Mouse (Mus musculus) neural tube, embryonic 13.5 days (tissue): ENCODE results near the gene Tspear. TPM values are rescaled to one million over a fixed set of nuclear protein-coding genes. Genes with fewer than 3 reads are reported as not detected.

Experiments used
- ATAC-seq: fragments of 200-750 bp; cut with Nextera tagmentation; 2 replicates; pipeline ENCODE4 v1.8.0; 2017; ENCODE audit warnings: low read depth, mild to moderate bottlenecking, moderate TSS enrichment, moderate library complexity
- H3K27ac ChIP-seq: fragments of 300-500 bp; sonication (generic); replicated peaks from 2 replicates; pipeline ENCODE4 v1.5.1; 2015; ENCODE audit warnings: moderate library complexity, mild to moderate bottlenecking, inconsistent platforms
- H3K27me3 ChIP-seq: fragments of 300-500 bp; sonication (generic); 2 replicates; pipeline ENCODE4 v1.6.1; 2015; ENCODE audit warnings: mild to moderate bottlenecking, inconsistent platforms
- H3K36me3 ChIP-seq: fragments of 300-500 bp; sonication (generic); 2 replicates; pipeline ENCODE4 v1.6.1; 2015; ENCODE audit warnings: mild to moderate bottlenecking, inconsistent platforms
- H3K4me1 ChIP-seq: fragments of 300-500 bp; sonication (generic); replicated peaks from 2 replicates; pipeline ENCODE4 v1.6.1; 2015; ENCODE audit warnings: inconsistent platforms
- H3K4me2 ChIP-seq: fragments of 300-500 bp; sonication (generic); 2 replicates; pipeline ENCODE4 v1.6.1; 2015; ENCODE audit warnings: inconsistent platforms, mild to moderate bottlenecking, moderate library complexity
- H3K4me3 ChIP-seq: fragments of 300-500 bp; sonication (generic); 2 replicates; pipeline ENCODE4 v1.5.1; 2015; ENCODE audit warnings: mild to moderate bottlenecking, inconsistent platforms
- H3K9ac ChIP-seq: fragments of 300-500 bp; sonication (generic); 2 replicates; pipeline ENCODE4 v1.6.1; 2015; ENCODE audit warnings: moderate library complexity, mild to moderate bottlenecking, inconsistent platforms
- H3K9me3 ChIP-seq: fragments of 300-500 bp; sonication (generic); 2 replicates; pipeline ENCODE4 v1.6.1; 2016; ENCODE audit warnings: inconsistent platforms
- WGBS: fragments of 180-500 bp; shearing (Covaris S2); methylation state at CpG from one replicate; pipeline ENCODE4 v1.1.7; 2015; 5-methylcytosine and 5-hydroxymethylcytosine counted together
- polyA plus RNA-seq: library from polyadenylated mRNA; unstranded; fragments of >200 nt; fragmentation: Nextera tagmentation; extraction: Ambion mirVana; gene quantifications from 2 replicates; pipeline ENCODE4 v1.2.1, GENCODE M21; 2015

The Tspear gene
- polyA plus RNA-seq, 1 experiment from 2014 or later, result 2.0 TPM

- H3K27me3 ChIP-seq, result no peaks in the 10 kb centered on the region
- no peak overlapping the region for H3K27ac ChIP-seq
- no peak overlapping the region for H3K4me3 ChIP-seq
- H3K9ac ChIP-seq, result no peak overlapping the region
- ATAC-seq, result no peak
- no peak overlapping the region for H3K4me2 ChIP-seq
- WGBS, result 87% methylated on average over 3 of the region's 3 CpGs
- H3K36me3 ChIP-seq, result no peaks in the 10 kb centered on the region
- H3K9me3 ChIP-seq, result no peaks in the 10 kb centered on the region
- H3K4me1 ChIP-seq, result 0 out of 2 replicates have a peak, but pooled peaks cover under 1% of the 10 kb centered on the region
Measured at GRCm38 (mm10) chr10:77804095-77804494, 117.7 kb downstream of the Tspear start.

GRCm38 (mm10) chr10:77811743-77812142 lies 125.4 kb downstream of the Tspear start, which contains the start of gene Gm9507:
TSS of gene Gm9507 (minus strand) at chr10:77811843.
- Histone ChIP-seq H3K9ac (no peak within 1 kb of the TSS), H3K27ac (no peak within 1 kb of the TSS), H3K27me3 (no peaks in the 10 kb centered on the region), H3K36me3 (no peaks in the 10 kb centered on the region), H3K9me3 (no peaks in the 10 kb centered on the region), H3K4me1 (no peaks in the 10 kb centered on the region), H3K4me3 (no peak within 1 kb of the TSS), H3K4me2 (no peak within 1 kb of the TSS)
- WGBS, result 71% methylated on average over 5 of the region's 5 CpGs
- no peak for ATAC-seq

GRCm38 (mm10) chr10:77814382-77814781 lies 128.0 kb downstream of the Tspear start, which contains the start of gene Gm2696:
TSS of gene Gm2696 (plus strand) at chr10:77814682.
- Histone ChIP-seq H3K27me3 (no peaks in the 10 kb centered on the region), H3K4me1 (no peaks in the 10 kb centered on the region), H3K36me3 (no peaks in the 10 kb centered on the region), H3K27ac (no peak within 1 kb of the TSS), H3K4me3 (no peak within 1 kb of the TSS), H3K9ac (no peak within 1 kb of the TSS), H3K9me3 (no peaks in the 10 kb centered on the region), H3K4me2 (no peak within 1 kb of the TSS)
- 63% methylated on average over 4 of the region's 4 CpGs for WGBS
- ATAC-seq, result no peak

- Histone ChIP-seq H3K4me2 (no peak overlapping the region), H3K27me3 (no peaks in the 10 kb centered on the region), H3K27ac (no peak overlapping the region), H3K4me3 (no peak overlapping the region), H3K9ac (no peak overlapping the region), H3K36me3 (no peaks in the 10 kb centered on the region), H3K9me3 (no peaks in the 10 kb centered on the region), H3K4me1 (no peaks in the 10 kb centered on the region)
- WGBS, result 36% methylated on average over 5 of the region's 5 CpGs
- no peak for ATAC-seq
Measured at GRCm38 (mm10) chr10:77815514-77815913, 129.1 kb downstream of the Tspear start.

GRCm38 (mm10) chr10:77818523-77818922 lies 132.2 kb downstream of the Tspear start:
- Histone ChIP-seq H3K4me2 (no peak overlapping the region), H3K4me1 (no peaks in the 10 kb centered on the region), H3K36me3 (no peaks in the 10 kb centered on the region), H3K4me3 (no peak overlapping the region), H3K9me3 (no peaks in the 10 kb centered on the region), H3K27me3 (no peaks in the 10 kb centered on the region), H3K27ac (no peak overlapping the region), H3K9ac (no peak overlapping the region)
- ATAC-seq, result no peak
- WGBS, result 97% methylated on average over 4 of the region's 4 CpGs

GRCm38 (mm10) chr10:77819203-77819602 lies 132.8 kb downstream of the Tspear start:
- H3K27me3 ChIP-seq, result no peaks in the 10 kb centered on the region

GRCm38 (mm10) chr10:77826951-77827350 lies 140.6 kb downstream of the Tspear start, which contains the start of gene Krtap10-4:
TSS of gene Krtap10-4 (minus strand) at chr10:77827095.
- Histone ChIP-seq H3K4me1 (no peaks in the 10 kb centered on the region), H3K4me3 (no peak within 1 kb of the TSS), H3K4me2 (no peak within 1 kb of the TSS), H3K36me3 (no peaks in the 10 kb centered on the region), H3K27ac (no peak within 1 kb of the TSS), H3K9ac (no peak within 1 kb of the TSS), H3K9me3 (peaks cover 5% of the 10 kb centered on the region; the same call in 1 of the 2 replicates), H3K27me3 (no peaks in the 10 kb centered on the region)
- WGBS, result 83% methylated on average over 6 of the region's 6 CpGs
- no peak for ATAC-seq

More at GRCm38 (mm10) chr10:77819203-77819602, 132.8 kb downstream of the Tspear start:
- 46% methylated on average over 4 of the region's 4 CpGs for WGBS
- Histone ChIP-seq H3K36me3 (no peaks in the 10 kb centered on the region), H3K27ac (no peak overlapping the region), H3K4me3 (no peak overlapping the region), H3K9me3 (peaks cover 5% of the 10 kb centered on the region; the same call in 1 of the 2 replicates), H3K4me1 (no peaks in the 10 kb centered on the region), H3K9ac (no peak overlapping the region), H3K4me2 (no peak overlapping the region)
- no peak for ATAC-seq

GRCm38 (mm10) chr10:77835647-77836046 lies 149.3 kb downstream of the Tspear start, which contains the start of gene Krtap10-10:
TSS of gene Krtap10-10 (plus strand) at chr10:77835947.
- Histone ChIP-seq H3K27ac (no peak within 1 kb of the TSS), H3K4me1 (no peaks in the 10 kb centered on the region), H3K4me3 (no peak within 1 kb of the TSS), H3K9me3 (no peaks in the 10 kb centered on the region), H3K9ac (no peak within 1 kb of the TSS), H3K36me3 (no peaks in the 10 kb centered on the region), H3K4me2 (no peak within 1 kb of the TSS), H3K27me3 (no peaks in the 10 kb centered on the region)
- no peak for ATAC-seq
- WGBS, result 73% methylated on average over 6 of the region's 9 CpGs

- Histone ChIP-seq H3K4me3 (no peak overlapping the region), H3K27me3 (no peaks in the 10 kb centered on the region), H3K4me2 (no peak overlapping the region), H3K9me3 (peaks cover 18% of the 10 kb centered on the region), H3K4me1 (no peaks in the 10 kb centered on the region), H3K9ac (no peak overlapping the region), H3K27ac (no peak overlapping the region), H3K36me3 (no peaks in the 10 kb centered on the region)
- no peak for ATAC-seq
- WGBS, result 83% methylated on average over 6 of the region's 6 CpGs
Measured at GRCm38 (mm10) chr10:77839006-77839405, 152.6 kb downstream of the Tspear start.

GRCm38 (mm10) chr10:77846503-77846902 lies 160.1 kb downstream of the Tspear start, which contains the start of gene Gm36176:
TSS of gene Gm36176 (plus strand) at chr10:77846803.
- Histone ChIP-seq H3K4me2 (no peak within 1 kb of the TSS), H3K4me1 (no peaks in the 10 kb centered on the region), H3K9ac (no peak within 1 kb of the TSS), H3K9me3 (peaks cover 24% of the 10 kb centered on the region), H3K27me3 (no peaks in the 10 kb centered on the region), H3K27ac (no peak within 1 kb of the TSS), H3K36me3 (no peaks in the 10 kb centered on the region), H3K4me3 (no peak within 1 kb of the TSS)
- WGBS, result 74% methylated on average over 3 of the region's 3 CpGs
- no peak for ATAC-seq

- Histone ChIP-seq H3K36me3 (no peaks in the 10 kb centered on the region), H3K4me3 (no peak overlapping the region), H3K4me1 (no peaks in the 10 kb centered on the region), H3K27me3 (no peaks in the 10 kb centered on the region), H3K9me3 (peaks cover 22% of the 10 kb centered on the region), H3K4me2 (no peak overlapping the region), H3K27ac (no peak overlapping the region), H3K9ac (no peak overlapping the region)
- no peak for ATAC-seq
- WGBS, result 26% methylated on average over 2 of the region's 2 CpGs
Measured at GRCm38 (mm10) chr10:77846961-77847360, 160.6 kb downstream of the Tspear start.

- ATAC-seq, result no peak
- peaks cover 22% of the 10 kb centered on the region for H3K9me3 ChIP-seq
- no peaks in the 10 kb centered on the region for H3K36me3 ChIP-seq
- no peak overlapping the region for H3K27ac ChIP-seq
- H3K27me3 ChIP-seq, result no peaks in the 10 kb centered on the region
- no peak overlapping the region for H3K9ac ChIP-seq
- 93% methylated on average over 2 of the region's 2 CpGs for whole genome bisulfite sequencing
- H3K4me1 ChIP-seq, result no peaks in the 10 kb centered on the region
- H3K4me2 ChIP-seq, result no peak overlapping the region
- no peak overlapping the region for H3K4me3 ChIP-seq
Measured at GRCm38 (mm10) chr10:77847538-77847937, 161.2 kb downstream of the Tspear start.

GRCm38 (mm10) chr10:77852559-77852958 lies 166.2 kb downstream of the Tspear start, which contains the start of gene Gm10318:
TSS of gene Gm10318 (plus strand) at chr10:77852859.
- Histone ChIP-seq H3K4me2 (no peak within 1 kb of the TSS), H3K27ac (no peak within 1 kb of the TSS), H3K9ac (no peak within 1 kb of the TSS), H3K9me3 (no peaks in the 10 kb centered on the region), H3K4me1 (0 out of 2 replicates have a peak, but pooled peaks cover 3% of the 10 kb centered on the region), H3K36me3 (no peaks in the 10 kb centered on the region), H3K27me3 (no peaks in the 10 kb centered on the region), H3K4me3 (no peak within 1 kb of the TSS)
- no peak for ATAC-seq
- 72% methylated on average over 9 of the region's 9 CpGs for WGBS
